Mouse (Mus musculus) skeletal muscle tissue, adult 2 months (tissue): ENCODE data around the gene Teddm2.

Experiments
- DNase-seq: peaks from one replicate; pipeline ENCODE4 v3.0.0-alpha.2; 2012; ENCODE audit warnings: low read depth, low spot score

The Teddm2 gene

DNA sequence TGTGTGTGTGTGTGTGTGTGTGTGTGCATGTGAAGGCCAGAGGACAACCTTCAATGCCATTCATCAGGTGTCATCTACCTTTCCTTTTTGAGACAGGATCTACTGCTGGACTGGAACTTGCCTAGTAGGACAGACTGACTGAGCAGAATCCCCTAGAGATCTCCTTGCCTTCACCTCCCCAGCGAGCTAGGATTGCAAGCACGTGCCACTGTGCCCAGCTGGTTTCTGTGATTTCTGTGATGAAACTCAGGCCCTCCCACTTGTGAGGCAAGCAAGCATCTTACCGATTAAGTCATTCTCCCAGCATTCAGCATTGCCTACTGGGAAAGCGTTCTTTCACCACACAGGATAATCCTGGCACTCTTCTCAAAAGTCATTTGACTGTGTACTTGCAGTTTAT is 69.3 kb downstream of the Teddm2 start:
- no peak for DNase-seq

DNA sequence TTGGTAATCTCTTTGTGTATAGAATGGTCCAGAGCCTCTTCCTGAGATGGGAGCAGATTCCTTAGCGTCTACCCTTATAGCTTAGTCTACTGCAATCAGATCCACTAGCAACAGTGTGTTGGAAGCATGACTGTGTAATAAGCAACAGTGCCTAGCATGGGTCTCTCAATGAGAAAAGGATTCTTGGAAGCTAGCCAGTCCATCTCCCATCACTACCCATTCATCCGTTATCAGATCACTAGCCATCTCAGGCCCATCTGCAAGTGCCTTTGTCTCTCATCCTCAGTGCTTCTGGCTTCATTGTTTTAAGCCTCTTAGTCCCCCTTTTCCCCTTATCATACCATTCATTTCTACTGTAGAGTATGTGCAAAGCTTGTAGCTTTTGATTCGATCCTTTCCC is 79.8 kb downstream of the Teddm2 start:
- no peak for DNase-seq

DNA sequence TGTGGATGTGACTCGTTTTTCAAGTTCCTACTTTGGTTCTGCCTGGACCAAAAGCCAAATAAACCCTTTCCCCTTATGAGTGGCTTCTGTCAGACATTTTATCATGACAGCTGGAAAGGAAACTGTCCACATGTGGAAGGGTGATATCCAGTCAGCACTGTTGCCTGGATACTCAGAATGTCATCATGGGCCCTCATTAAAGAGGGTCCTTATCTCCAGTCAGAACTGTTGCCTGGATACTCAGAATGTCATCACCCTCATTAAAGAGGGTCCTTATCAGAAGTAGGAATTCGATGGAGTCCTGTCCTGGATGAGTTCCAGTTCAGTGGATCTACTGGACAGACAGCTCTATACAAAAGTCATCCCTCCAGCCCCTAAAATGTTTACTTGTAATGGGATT is 85.8 kb downstream of the Teddm2 start:
- DNase-seq: no peak

DNA sequence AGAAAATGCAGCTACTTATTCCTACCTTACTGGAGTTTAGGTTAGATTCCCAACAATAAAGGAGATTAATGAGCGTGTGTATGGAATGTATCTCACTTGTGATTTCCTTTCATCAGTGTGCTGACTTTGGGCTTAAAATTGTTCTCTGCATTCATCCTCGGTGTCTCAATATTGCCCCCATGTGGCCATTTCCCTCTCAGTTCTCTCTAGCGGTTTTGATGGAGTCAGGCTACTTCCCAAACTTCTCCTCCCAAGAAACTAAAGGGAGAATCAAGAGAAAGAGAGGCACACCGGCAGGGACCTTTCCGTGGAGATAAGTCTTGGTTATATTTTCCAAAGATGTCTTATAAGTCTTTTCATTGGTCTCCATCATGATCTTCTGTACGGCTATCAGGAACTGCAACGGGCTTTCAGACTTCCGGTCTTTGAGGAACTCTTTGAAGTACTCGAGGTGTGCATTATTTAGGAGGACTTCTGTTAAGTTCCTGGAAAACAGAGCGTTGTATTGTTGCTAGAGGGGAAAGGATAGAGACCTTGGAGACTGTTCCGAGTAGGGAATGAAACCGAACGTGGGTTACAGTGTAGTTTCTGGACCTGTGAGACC is 92.5 kb downstream of the Teddm2 start:
- no peak for DNase-seq

DNA sequence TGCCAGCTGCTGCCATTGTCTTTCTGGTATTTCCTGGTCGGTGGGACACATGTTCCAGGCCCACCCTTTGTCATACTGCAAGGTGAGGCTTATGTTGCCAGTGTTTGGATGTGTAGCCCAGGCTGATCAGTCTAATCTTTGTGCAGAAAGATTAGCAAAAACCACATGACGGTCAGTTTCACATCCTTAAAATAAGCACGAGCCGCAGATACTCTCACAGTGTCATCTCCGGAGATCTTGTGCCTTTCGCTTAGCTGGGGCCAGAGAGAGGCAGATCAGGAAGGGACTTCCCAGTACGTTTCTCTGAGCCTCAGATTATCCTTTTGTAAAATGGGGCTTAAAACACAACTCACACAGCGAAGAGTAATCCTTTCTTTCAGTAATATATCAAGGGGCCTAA is 96.5 kb downstream of the Teddm2 start:
- peak; percentile 21 for DNase-seq

DNA sequence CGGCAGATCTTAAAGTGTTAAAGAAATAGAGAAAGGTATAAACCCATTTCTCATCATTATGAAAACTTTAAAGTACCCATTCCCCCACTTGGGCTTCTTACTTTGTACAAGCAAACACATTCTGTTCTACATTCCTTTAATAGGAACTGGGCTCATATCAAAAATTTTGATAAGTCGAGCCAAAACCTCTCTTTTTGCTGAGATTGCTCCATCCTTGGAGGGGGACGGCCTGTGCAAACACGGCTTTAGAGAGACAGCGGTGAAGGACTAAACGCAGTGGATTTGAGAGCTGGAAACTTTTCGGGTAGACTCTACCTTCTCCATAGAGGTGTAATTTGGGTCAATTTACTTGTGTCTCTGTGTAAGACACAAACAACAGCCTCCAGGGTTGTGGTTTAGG is 97.3 kb downstream of the Teddm2 start:
- peak; percentile 17 for DNase-seq
